Mouse (Mus musculus): ENCODE results near the gene Eid1. TPM values are rescaled to one million over a fixed set of nuclear protein-coding genes. Genes with fewer than 3 reads are reported as not detected.

Gene Eid1
- polyA plus RNA-seq, 1 experiment: 5.6 TPM

Other genes starting within 250 kb of the Eid1 start
- 0.07 and 0.09 TPM in 2 replicates for gene Gm9913, start 168.0 kb upstream of the Eid1 start, polyA plus RNA-seq (2012; rRNA removed)
- 4.2 and 9.3 TPM in 2 replicates for gene Fbn1, start 165.1 kb upstream of the Eid1 start, polyA plus RNA-seq (2012; rRNA removed)
- 1.3 and 2.2 TPM in 2 replicates for gene Cep152, start 48.0 kb upstream of the Eid1 start, polyA plus RNA-seq (2012; rRNA removed)
- gene Shc4, start 51.1 kb downstream of the Eid1 start, polyA plus RNA-seq (2012; rRNA removed): 0.16 and 0.22 TPM in 2 replicates
- 8.4 and 15.1 TPM in 2 replicates for gene Secisbp2l, start 109.8 kb downstream of the Eid1 start, polyA plus RNA-seq (2012; rRNA removed)
- 25.1 and 26.8 TPM in 2 replicates for gene Galk2, start 186.0 kb downstream of the Eid1 start, polyA plus RNA-seq (2012; rRNA removed)
- 8.4 and 8.5 TPM in 2 replicates for gene Cops2, start 186.0 kb downstream of the Eid1 start, polyA plus RNA-seq (2012; rRNA removed)